Mouse (Mus musculus) olfactory bulb, adult 2 months (tissue): Measurements from ENCODE around the gene Zfp704.

Source experiments
- CTCF ChIP-seq: fragments of 200-500 bp; IDR thresholded peaks from 2 replicates; pipeline ENCODE4 v1.5.1; 2012; ENCODE audit warnings: low read depth, mild to moderate bottlenecking, low read length, moderate library complexity; ENCODE audit not compliant: insufficient read depth
- POLR2A ChIP-seq: fragments of 200-500 bp; IDR thresholded peaks from 2 replicates; pipeline ENCODE4 v1.6.1; 2012; ENCODE audit warnings: mild to moderate bottlenecking, low read depth, low read length, moderate library complexity; ENCODE audit not compliant: insufficient read depth

DNA sequence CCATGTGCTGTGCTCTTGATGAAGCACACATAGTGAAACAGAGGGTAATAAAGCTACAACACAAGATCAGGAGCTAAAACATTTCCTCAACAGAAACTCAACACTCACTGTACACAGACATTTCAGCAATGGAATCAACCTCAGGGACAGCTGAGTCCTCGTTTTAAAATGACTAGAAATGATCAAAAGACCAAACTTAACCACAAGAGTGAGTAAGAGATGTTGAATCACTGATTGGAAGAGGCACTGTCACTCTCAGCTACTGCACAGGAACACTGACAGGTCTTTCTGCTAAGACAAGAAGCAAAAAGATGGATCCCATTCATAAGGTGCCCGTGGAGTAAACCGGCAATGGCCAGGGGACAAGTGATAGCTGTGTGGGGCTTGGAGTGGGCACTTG is 43.1 kb downstream of the Zfp704 start:
- no peak for TF ChIP-seq CTCF
- TF ChIP-seq POLR2A: no peak
